Mouse (Mus musculus) gastrocnemius, postnatal 10 days (tissue): ENCODE measurements at regions not wholly inside any gene's neighbourhood (a gene's known extent, or its start where the extent isn't known, plus 50 kb on each side); places are given as distances from the start of the nearest gene placed in this dataset.

Experiments
- DNase-seq: peaks from one replicate; pipeline ENCODE4 v3.0.0; 2021; ENCODE audit warnings: mixed read lengths

DNA sequence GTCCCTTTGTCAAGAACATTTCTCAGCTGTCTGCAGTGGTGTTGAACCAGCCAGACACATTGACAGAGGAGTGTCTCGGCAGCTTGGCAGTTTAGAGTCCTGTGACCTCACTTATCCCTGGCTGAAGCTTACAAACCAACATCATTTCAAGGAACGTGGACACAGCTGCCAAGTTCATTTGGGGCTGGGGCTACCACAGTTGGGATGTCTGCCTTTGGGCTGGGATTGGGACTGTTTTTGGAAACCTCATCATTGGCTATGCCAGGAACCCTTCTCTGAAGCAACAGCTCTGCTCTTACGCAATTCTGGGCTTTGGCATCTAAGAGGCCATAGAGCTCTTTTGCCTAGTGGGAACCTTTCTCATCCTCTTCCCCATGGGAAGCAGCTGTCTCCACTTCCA, 200.4 kb downstream of the Gm15262 start:
- peak; percentile 8 for DNase-seq

DNA sequence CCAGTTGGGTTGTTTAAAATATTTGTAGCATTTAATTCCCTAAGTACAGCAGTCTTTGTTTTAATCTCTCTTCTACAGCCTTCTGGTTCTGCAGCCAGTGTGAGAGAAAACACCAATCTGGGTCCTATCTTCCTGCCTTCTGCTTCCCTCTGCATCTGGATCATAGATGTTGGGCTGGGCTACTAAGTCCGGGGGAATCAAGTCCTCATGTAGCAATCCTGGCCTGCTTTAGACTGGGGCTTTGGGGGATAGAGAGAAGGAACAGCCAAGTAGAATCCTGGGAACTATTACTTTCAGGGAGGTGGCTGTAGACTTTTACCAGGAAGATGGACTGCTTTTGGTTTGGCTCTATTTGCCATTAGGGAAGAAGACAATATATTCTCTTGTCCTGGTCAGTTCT, 205.5 kb upstream of the Rai2 start:
- no peak for DNase-seq

DNA sequence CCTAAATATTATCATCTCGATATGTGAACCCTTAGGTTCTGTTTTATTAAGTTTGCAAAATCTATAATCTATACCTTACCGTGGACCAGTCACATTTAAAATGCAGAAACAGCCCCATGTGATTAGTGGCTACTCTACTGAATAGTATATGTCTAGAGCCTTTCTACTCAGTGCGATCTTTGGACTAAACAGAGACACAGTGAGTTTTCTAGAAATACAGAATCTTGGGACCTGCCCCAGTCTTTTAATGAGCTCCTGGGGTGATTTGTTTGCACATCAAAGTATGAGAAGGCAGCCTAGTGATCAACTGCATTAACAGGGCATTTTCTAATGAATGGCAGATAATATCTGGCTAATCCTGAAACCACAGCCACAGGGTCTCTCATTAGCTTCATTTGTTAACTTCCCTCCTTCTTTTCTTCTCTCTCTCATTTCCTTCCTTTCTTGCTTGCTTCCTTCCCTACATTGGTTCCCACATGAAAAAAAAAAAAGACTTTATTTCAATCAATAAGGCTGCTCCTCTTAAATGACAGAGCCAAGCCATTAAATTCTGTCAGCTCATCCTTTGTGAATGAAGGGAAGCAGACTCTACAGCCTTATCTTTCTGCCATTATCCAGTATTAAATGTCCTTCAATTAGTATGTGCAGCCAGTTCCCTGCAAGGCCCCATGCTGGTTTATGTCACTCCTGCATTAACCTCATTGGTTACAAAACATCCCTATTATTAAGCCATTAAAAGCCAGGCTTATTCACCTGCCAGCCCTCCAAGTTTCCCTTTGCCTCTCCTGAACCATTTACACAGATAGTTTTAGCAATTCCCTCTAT, 193.2 kb upstream of the Rai2 start:
- DNase-seq: no peak

DNA sequence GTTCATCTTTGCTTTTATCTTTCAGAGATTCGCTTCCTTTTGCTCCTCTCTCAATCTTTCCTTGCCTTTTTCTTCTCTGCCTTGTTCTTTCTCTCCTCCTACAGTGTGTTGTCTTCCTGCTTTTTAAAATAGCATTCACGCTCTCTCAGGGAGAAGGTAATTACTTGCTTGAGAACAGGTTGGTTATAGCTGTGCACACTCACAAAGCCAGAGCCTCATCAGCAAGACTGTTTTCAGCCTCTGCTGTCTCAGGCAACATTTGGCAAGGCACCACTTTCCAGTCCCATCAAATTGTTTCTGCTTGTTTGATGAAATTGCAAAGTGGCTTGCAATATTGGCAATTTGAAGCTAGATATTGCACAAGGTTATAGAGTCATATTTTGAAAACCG, 192.6 kb upstream of the Rai2 start:
- no peak for DNase-seq

DNA sequence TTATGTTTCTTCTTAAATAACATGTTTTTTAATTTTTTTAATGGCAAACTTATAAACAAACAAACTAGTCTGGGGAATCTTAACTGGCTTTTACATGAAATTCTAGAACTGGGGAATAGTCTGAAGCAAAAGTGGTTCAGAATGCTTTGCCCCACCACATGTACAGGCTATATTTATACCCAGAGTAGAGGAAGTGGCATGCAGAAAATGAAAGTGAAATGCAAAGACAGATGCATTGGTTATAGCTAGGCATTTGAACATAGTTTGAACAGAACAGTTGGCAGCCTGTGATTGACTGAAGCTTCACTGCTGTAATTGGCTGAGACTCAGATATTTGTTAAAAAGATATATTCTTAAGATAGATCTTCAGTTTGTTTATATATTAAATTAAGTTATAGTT, 179.6 kb upstream of the Rai2 start:
- DNase-seq: no peak

DNA sequence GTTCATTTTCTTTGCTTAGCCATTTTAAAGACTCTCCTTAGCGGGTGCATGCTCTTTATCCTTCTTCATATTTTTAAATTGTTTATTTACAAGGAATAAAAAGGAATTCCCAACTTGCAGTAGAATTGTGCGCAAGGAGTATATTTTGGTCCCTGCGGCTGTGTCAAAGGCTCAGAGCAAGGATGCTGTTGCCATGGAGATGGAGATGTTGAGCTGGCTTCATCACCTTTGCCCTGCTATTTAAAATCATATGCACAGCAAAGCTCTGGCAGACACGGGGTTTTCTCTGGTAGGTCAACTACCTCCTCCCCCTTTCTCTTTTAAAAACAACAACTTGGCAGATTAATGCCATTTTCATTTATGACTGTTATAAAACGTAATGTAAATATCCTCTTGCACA, 160.0 kb upstream of the Rai2 start:
- no peak for DNase-seq

DNA sequence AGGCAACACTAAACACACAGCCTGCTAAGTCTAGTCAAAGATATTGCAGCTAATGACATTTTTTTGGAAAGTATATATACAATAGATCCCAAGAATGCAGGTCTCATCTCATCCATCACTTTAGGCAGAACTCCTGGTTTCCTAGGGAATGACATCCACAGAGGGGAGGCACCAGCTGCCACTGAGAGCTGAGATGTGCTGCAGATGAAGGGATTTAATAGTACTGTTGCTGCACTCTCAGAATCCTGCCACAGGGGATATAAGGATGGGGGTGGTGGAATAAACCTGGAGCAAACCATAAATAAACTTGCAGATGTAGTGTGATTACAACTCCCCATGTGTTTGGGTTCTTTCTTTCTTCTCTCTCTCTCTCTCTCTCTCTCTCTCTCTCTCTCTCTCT, 158.4 kb upstream of the Rai2 start:
- no peak for DNase-seq

DNA sequence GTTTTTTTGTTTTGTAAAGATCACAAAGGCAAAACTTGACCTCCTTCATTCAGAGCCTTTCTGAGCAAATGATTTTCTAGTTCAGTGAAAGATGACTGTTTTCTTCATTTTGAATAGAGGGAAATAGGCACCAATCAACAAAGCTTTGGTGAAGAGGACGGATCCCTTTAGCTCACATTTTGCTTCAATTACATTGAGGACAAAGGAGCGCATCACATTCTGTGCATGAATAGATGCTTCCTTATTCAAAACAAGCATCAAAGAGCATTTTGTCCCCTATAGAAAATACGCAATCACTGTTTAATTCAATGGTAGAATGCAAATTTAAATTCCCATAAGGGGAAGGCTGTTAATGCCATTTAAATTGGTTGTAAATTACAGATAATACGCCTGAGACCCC, 150.4 kb upstream of the Rai2 start:
- DNase-seq: no peak

DNA sequence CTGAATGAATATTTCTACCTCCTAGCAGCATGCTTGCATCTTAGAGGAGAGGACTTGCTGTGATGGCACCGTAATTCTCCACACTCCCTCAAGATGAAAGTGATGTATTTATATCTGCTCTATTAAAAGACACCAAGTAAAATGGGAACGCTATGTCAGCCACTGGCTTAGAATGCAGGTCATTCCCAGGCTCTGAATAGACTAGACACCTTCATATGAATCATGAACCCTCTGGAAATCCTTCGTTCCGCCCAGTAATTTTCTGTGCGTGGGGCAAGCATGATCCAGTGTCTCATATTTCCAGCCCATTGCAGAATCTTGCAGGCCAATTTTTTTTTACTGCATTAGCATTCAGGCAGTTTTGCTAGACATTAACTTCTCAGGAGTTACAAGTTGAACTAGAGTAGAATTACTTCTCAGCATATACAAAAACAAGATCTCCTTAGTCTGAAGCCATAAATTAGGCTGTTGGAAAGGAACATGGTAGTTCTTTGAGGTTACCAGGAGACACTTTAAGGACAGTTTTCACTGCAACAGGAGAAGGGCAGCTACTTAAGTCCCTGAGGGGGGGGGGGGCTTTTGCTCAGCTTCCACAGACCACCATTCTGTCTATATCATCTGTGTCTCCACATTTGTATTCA, 134.7 kb upstream of the Rai2 start:
- DNase-seq: no peak

DNA sequence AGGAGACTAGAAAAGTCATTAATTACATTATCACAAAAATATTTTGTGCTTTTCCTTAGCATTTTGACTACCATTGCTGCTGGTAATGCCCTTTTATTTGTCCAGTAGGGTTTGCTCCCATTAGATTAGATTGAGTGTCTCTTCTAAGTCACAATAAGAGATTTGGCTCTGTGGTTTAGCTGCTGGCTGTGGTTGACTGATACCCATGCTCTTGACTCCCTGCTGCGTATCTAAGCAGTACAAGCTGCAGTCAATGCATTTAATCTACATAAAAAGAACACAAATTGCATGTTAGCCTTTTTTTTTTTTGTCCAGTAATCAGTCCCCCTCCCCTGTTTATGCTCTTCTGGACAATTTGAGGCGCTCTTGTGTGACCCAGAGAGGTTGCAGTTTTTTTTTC, 133.0 kb upstream of the Rai2 start:
- no peak for DNase-seq

DNA sequence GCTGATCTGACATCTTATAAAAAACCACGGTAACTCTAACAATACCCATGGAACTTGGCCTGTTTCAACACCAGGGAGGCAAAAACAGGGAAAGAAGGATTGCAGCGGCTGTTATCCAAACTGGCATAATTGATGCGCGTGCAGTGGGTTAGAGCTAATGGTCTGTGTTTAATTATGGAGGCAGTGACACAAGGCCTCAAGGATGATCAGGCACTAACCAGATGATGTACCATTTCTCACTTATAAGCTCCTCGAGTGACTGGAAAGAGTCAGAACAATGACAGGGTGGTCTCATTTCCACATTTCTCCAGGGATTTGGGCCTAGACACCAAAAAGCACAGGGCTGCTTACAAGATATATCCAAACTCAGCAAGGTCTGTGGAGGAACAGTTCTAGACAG, 83.0 kb upstream of the Rai2 start:
- no peak for DNase-seq

DNA sequence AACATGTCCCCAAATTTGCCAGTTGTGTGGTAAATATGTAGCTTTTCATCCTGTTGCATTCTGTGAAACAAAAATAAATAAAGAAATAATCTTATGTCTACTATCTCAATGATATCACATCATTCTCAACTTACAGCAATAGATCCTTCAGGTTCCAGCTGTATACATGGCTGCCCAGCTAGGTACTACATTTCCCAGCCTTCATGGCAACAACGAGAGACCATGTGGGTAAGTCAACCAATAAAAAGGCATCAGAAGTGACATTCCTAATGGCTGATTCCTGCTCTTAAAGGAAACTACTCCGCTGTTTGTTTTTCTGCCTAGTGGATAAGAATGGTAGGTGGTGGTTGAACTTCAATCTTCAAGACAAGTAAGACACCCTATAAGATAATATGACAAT, 82.5 kb upstream of the Rai2 start:
- no peak for DNase-seq

DNA sequence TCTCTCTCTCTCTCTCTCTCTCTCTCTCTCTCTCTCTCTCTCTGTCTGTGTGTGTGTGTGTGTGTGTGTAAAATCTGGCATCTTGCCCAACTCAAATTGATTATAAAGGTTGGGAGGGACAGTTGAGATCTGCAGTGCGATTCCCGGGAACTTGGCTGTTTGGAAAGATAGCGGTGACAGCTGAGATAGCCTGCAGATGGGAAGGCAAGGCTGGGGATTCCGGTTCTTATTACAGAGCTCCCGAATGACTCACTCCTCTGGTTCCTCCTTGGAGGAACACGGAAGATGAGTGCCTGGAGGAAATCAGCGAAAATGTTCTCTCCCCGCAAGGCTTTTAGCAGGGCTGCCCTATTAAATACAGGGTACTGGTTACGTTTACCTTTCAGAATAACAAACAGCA, 81.2 kb upstream of the Rai2 start:
- DNase-seq: peak; percentile 2

DNA sequence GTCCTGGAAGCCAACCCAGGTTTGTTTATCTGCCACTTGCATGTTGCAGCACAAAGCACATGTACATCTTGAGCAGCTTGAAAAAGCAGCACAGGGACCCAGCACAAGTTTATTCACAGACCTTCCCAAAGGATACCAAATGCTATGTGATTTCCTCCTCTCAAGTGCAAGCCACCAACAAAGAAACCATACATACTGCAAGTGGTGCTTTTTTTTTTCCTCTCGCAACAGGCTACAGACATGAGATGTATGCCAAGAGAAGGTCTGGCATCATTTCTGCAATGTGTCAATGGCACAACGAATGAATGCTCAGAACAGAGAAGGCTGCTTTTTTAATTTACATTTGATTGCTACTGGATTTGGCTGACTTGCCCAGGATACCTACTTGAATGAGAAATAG, 63.8 kb upstream of the Rai2 start:
- no peak for DNase-seq

DNA sequence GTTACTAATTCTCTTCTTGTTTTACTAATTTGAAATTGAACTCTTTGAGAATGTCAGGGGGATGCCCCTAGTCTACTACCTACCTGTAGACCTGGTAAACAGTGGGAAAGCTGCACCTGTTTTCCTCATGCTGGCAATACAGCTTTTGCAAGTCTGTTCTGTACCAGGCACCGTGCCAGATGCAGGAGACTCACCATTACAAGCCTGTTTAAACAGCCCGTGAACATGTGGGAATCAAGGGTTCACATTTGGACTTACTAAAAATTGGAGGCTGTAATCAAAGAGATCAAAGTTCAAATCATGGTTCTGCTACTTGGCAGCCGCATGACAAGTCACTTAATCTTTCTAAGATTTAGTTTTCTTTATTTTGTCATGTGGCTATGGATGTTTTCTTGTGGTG, 56.8 kb upstream of the Rai2 start:
- DNase-seq: no peak

DNA sequence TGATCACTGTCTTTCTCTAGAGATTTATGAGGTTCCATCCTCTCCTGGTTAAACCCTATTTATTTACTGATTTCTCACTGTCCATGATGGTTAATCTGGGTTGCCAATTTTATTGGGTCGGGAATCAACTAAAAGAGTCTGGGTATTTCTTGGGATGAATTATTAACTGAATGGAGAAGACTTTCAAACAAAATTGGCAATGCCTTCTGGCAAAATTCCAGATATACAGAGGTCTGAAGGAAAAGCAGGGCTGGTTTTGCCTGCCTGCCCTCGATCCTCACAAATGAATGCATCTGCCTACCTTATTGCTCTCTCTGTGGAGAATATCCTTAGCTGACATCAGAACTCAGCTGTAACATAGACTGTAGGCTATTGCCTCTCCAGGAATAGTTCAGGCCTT, 54.9 kb upstream of the Rai2 start:
- no peak for DNase-seq
